Mouse (Mus musculus) myocyte (in vitro differentiated cells): ENCODE measurements around the gene A630023A22Rik.

Experiments used
- CEBPB ChIP-seq: IDR thresholded peaks from 2 replicates; pipeline ENCODE4 v1.6.1; 2011; ENCODE audit warnings: mild to moderate bottlenecking, moderate library complexity; ENCODE audit not compliant: poor library complexity, insufficient read depth, severe bottlenecking
- E2F4 ChIP-seq: IDR thresholded peaks from one replicate; pipeline ENCODE4 v1.6.1; 2011; ENCODE audit warnings: mild to moderate bottlenecking, control low read depth, moderate library complexity; ENCODE audit not compliant: insufficient read depth
- MAX ChIP-seq: IDR thresholded peaks from one replicate; pipeline ENCODE4 v1.6.1; 2011; ENCODE audit warnings: low read depth, mild to moderate bottlenecking, control low read depth
- MYOD1 ChIP-seq, 3 experiments: IDR thresholded peaks; one replicate each; pipeline ENCODE4 v1.6.1; 2011; ENCODE audit warnings: control low read depth in 2 of 3, low read depth in 2 of 3, mild to moderate bottlenecking in 2 of 3, moderate library complexity in 1 of 3; ENCODE audit not compliant: insufficient read length in 2 of 3, control insufficient read depth in 1 of 3
- MYOG ChIP-seq, 3 experiments: IDR thresholded peaks; one replicate each; pipeline ENCODE4 v1.6.1; 2011; ENCODE audit warnings: control low read depth in 2 of 3, low read depth in 2 of 3, mild to moderate bottlenecking in 2 of 3; ENCODE audit not compliant: insufficient read length in 2 of 3, control insufficient read depth in 1 of 3, insufficient read depth in 1 of 3
- POLR2A ChIP-seq: IDR thresholded peaks from one replicate; pipeline ENCODE4 v1.6.1; 2011; ENCODE audit warnings: low read depth, mild to moderate bottlenecking, control low read depth, moderate library complexity; ENCODE audit not compliant: insufficient read length
- POLR2AphosphoS2 ChIP-seq: IDR thresholded peaks from one replicate; pipeline ENCODE4 v1.6.1; 2011; ENCODE audit warnings: low read depth, control low read depth; ENCODE audit not compliant: insufficient read length
- SRF ChIP-seq: IDR thresholded peaks from one replicate; pipeline ENCODE4 v1.6.1; 2011; ENCODE audit warnings: low read depth; ENCODE audit not compliant: control insufficient read depth, insufficient read length
- TCF12 ChIP-seq: IDR thresholded peaks from one replicate; pipeline ENCODE4 v1.6.1; 2011; ENCODE audit warnings: mild to moderate bottlenecking, control low read depth; ENCODE audit not compliant: poor library complexity, insufficient read depth, severe bottlenecking
- TCF3 ChIP-seq: IDR thresholded peaks from one replicate; pipeline ENCODE4 v1.6.1; 2011; ENCODE audit warnings: low read depth, control low read depth; ENCODE audit not compliant: insufficient read length
- USF1 ChIP-seq: IDR thresholded peaks from one replicate; pipeline ENCODE4 v1.6.1; 2011; ENCODE audit warnings: low read depth, mild to moderate bottlenecking, control low read depth, moderate library complexity

DNA sequence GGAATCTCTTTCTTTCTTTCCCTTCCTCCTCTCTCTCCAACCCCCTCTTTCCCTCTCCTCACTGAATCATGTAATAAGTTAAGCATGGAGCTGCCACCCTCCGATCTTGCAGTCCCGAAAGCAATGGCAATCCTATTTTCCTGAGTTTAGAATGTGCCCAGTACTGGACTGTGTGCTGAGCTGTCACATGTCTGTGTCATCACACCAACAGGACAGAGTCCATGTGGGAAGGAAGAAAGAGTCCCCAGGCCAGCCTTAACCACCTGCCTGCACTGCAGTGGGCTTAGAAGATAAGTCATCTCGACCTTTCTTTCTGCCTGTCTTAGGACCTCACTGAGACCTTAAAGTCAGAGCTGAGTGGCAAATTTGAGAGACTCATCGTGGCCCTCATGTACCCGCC, 11.1 kb downstream of the A630023A22Rik start:
- TF ChIP-seq MYOG (IDR thresholded peaks at IDR 0.05; ENCODE audit: control insufficient read depth in 1 of 3, insufficient read depth in 1 of 3, insufficient read length in 2 of 3, low read depth in 2 of 3) = no peak
- TF ChIP-seq TCF12 = no peak
- no peak for TF ChIP-seq MAX
- TF ChIP-seq POLR2A = no peak
- TF ChIP-seq POLR2AphosphoS2 = no peak
- no peak for TF ChIP-seq USF1
- TF ChIP-seq MYOD1 (IDR thresholded peaks at IDR 0.05; ENCODE audit: control insufficient read depth in 1 of 3, insufficient read length in 2 of 3, low read depth in 2 of 3) = no peak
- no peak for TF ChIP-seq CEBPB
- TF ChIP-seq E2F4 = no peak
- TF ChIP-seq SRF = no peak
- no peak for TF ChIP-seq TCF3
